Mouse (Mus musculus): ENCODE measurements at regions not wholly inside any gene's neighbourhood (a gene's known extent, or its start where the extent isn't known, plus 50 kb on each side); places are given as distances from the start of the nearest gene placed in this dataset. TPM values are rescaled to one million over a fixed set of nuclear protein-coding genes. Genes with fewer than 3 reads are reported as not detected.

DNA sequence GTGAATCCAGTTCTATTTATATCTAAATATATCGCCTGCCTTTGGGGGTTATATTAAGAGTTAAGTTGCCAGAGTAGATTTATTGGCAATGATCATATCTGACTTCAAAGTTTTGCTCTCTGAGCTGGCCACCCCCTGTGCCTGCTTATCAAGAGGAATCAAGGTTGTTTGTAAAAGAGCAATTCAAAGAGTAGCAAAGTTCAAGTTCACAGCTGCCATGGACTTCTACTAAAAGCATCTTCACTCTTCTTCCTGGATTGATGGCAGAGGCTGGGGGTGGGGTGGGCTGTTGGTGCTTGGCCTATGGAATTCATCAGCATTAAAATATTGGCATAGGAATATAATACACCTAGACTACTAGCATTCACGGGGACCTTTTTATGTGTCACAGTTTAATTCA is 131.2 kb upstream of the Cxxc4 start:
- no peak for DNase-seq (ENCODE audit: low spot score)

DNA sequence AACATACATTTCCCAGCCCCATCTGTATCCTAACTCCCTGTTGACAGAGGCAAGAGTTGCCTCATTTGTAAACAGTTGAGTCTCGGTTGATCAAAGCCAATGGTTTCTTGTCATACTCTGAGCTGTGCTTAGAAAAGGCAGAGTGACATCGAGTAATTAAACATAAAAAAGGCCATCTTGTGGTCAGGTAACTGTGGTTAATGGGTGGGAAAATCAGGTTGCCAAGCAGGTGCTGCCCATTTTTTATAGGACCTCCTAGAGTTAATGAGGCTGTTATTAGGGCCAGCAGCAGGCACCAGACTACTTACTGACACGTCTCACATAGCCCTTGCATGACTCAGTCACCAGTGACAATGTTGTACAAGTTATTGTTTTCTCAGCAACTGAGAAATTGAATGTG is 130.7 kb upstream of the Cxxc4 start:
- DNase-seq (ENCODE audit: low spot score): no peak

DNA sequence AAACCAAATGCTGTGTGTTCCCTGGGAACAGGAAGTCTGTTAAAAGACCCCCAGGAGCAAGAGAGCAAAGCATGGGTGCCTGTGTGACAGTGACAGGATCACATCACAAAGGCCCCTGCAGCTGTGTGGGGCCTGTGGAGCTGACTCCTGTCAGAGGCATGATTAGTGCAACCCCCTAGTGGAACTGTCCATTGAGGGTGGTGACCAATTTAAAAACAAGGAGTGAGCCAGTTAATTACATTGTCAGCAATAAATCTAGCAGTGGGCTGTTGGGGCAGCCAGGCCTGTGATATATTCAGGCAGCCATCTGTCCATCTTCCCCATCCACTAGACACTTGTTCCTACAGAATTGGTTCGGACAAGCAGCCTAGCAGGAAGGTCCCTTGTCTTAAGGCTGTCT is 121.8 kb upstream of the Cxxc4 start:
- no peak for DNase-seq (ENCODE audit: low spot score)

DNA sequence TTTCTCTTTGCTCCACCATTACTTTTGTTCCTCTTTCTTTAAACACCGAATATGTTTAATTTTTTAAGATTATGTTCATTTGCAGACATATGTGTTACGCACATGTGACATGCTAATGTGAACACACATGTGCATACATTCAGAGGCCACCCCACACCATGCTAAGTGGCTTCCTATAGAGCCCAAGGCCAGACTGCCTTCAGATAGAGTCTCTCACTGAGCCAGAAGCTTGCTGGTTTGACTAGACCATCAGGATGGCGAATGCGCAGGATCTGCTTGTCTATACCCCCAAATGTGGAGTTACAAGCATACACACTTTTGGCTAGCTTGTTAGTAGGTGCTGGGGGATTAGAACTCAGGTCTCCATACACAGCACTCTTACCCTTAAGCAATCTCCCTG is 121.3 kb upstream of the Cxxc4 start:
- DNase-seq (ENCODE audit: low spot score): no peak

DNA sequence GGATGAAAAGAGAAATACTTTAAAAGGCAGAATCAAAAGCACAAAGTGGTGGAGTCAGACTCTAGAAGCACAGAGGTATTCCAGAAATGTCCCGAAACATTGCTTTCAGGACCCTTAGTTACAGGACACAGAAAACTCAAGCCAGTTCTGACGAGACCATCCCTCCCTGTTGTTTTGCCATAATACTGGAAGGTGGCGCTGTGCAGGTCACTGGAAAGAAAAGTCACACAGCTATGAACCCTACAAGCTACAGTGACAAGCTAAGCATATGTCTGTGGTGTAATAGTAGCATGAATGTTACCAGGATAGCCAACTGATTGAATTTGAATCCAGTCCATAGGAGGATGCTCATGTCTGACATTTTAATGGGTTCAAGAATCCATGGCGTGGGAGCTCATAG is 117.4 kb upstream of the Cxxc4 start:
- DNase-seq (ENCODE audit: low spot score): no peak

DNA sequence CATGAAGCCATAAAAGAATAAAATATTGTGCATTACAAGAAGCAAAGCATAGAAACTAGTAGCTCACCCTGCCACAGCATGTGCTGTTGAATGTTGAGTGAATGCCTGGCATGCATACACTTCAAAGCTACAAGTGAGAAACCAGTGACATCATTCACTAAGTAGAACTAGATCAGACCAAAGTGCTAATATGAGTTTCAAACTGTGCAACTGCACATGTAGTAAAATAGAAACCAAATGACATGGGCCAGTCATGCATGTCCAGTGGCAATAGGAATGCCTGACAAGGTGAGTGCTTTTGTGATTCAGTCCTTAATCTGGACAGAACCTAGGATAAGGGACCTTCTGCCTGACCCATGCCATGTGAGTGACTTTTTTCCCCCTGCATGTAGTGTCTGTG is 111.3 kb upstream of the Cxxc4 start:
- no peak for DNase-seq (ENCODE audit: low spot score)

DNA sequence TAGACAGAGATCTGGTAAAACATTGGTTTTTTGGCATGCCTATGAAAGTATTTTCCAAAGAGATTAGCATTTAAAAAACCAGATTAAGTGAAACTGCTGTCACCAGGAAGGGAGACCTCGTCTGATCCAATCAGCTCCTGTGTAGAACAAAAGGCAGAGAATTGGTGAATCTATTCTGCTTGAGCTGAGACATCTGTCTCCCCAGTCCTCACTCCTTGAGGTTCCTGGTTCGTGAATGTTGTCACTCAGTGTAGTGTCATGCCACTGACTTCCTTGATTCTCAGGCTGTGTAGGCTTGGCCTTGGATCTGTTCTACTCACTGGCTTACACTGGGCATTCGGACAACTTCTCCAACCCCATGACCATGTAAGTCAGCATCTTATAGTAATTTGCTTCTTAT is 105.9 kb upstream of the Cxxc4 start:
- DNase-seq (ENCODE audit: low spot score): no peak

DNA sequence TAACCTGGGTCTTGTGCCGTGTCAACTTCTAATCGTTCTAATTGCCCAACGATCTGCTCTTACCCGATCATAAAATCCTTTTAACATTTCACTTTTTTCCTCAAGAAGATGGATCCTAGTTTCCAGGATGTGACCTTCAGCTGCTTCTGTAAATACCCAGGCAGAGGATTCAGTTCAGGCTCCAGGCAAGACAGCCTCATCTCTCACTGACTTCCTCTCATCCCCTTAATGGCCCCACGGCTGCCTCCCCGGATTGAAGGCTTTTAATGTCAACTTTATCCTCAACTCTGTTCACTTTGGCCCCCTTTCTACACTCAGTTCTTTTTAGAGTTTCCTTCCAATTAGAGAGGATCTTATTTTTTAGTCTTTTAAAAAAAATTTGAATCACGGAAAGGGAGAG is 91.0 kb upstream of the Cxxc4 start:
- DNase-seq (ENCODE audit: low spot score): peak; percentile 13

DNA sequence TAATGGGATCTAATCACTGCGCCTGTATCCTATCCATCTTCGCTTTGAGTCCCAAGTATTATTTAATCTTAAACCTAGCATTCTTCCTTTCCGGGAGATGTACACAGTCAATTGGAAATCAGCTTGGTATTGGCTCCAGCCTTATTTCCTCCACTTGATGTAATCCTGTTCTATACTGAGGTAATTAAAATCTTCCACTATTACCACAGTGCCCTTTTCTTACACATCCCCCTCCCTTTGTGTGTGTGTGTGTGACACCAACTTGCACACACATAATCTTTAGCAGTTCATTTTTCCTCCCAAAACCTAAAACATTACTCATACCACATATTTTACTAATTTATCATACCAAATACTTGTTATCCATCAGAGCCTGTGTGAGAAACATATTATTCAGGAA is 90.3 kb upstream of the Cxxc4 start:
- DNase-seq (ENCODE audit: low spot score): no peak

DNA sequence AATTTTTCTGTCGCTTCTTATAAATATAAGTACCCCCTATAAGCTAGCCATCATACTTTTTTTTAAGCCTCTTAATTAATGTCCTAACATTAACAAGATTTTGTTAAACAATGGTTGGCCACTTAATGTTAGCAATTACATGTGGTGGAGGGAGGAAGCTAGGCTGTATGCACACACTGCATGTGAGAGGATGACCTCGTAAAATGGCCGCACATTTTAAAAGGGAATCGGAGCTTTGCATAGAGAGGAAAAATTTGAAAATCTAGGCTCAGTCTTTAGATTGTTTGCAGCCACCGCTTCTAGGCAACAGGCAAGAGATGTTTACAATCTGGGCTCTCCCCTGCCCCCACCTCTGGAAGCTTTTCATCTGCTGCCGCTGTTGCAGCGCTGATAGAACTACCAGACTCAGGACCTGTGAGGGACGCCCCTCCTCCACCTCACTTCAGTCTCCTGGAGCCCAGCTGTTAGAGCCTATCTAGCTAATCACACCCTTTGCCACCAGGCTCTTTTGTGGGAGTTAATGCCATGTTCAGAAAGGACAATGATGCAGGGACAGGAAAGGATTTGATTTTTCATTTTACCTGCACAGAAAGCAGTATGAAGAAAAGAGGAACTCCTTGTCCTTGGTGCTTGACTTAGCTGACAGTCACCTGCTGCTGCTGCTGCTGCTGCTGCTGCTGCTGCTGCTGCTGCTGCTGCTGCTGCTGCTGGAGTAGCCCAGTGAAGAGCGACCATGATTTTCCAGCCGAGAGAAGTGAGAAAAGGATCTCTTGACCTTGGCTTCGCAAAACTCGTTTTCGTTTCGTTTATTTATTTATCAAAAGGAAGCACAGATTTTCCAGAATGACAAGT is 89.7 kb upstream of the Cxxc4 start:
- DNase-seq (ENCODE audit: low spot score): peak; percentile 2

DNA sequence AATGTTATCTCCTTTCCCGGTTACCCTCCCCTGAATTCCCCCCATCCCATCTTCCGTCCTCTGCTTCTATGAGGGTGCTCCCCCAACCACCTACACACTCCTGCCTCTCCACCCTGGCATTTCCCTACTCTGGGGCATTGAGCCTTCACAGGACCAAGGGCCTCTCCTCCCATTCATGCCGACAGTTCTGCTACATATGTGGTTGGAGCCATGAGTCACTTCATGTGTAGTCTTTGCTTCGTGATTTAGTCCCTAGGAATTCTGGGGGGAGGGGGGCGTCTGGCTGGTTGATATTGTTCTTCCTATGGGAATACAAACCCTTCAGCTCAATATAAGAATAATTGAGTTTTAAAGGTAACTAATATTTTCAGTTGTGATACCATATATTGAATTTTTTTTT is 74.0 kb upstream of the Cxxc4 start:
- DNase-seq (ENCODE audit: low spot score): no peak

DNA sequence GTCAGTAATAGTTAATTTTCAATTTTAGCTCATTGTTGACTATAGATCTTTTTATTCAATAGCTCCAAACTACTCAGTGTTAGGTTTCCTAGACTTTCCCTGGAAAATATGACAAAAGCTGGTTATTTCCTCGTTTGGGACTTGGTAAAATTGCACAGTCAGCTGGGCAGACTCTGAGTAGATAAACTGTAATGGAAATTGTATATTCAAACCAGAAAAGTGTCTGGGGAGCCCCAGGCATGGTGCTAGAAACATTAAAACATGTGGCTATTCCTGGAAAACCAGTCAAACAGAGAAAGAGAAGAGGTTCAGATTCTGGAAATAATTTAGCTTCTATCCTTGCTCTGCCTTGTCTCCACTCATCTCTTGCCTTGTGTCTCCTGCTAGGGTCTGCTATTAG is 66.4 kb upstream of the Cxxc4 start:
- no peak for DNase-seq (ENCODE audit: low spot score)

DNA sequence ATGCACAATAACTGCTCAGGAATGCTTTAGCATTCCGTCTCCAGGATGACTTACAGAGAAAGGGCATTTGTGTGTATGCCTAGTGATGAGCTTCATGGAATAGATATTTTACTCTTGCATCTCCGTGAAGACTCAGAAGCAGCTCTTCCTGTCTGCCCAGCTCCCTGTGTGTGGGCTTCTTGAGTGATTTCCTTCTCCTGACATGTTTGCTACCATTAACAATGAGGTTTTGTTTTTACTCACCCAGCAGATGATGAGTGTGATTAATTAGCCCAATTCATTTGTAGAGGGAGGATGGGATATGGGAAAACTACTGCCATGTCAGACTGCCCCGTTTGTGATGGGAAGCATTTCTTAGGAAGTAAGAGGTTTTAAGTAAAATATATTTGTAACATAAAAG is 63.9 kb upstream of the Cxxc4 start:
- no peak for DNase-seq (ENCODE audit: low spot score)

DNA sequence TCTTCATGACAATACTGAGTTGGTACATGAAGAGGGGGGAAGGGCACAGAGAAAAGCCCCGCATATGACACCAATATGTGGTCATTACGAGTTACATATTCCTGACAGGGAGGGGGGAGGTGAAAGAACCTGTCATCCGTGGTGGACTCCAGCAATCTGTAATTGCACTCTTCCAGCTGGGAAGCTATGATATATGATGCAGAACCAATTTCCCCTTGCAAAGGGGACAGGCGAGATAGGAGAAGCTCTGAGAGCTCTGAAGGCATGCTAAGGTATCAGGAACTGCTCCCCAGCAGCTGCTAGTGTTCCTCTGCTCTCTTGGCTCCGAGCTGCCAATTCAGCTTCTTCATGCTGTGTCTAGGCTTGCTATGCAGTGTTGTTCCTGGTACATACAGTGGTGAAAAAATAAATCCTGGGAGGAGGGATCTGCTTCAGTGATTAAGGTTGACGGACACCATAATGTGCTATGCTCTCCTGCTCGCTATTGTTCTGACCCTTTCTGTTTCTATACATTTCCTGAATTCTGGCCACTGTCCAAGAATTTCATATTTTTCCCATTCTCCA is 57.7 kb upstream of the Cxxc4 start:
- no peak for DNase-seq (ENCODE audit: low spot score)

DNA sequence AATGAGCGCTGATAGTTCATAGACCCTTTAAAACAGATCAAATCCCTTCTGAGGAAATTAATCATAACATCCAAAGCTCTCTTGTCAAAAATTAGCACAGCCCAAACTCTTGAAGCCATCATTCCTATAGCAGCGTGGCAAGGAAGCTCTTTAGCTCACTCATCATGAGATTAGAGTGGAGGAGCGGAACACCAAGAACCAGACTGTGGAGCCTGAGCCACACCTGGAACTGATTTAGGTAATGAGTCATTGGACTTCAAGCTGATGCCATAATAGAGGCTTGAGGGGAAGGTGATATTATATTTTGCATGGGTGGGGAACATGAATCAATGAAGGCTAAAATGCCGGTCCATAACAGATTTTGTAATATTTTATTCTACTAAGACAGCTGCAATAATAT is 52.2 kb upstream of the Cxxc4 start:
- no peak for DNase-seq (ENCODE audit: low spot score)

Small RNA genes in the stretch of these regions (microRNA-seq; reads per million reads assigned to microRNA genes)
- not detected for gene Gm44361

Measured in heart, adult 8-10 months (tissue).